Mouse (Mus musculus) hindbrain, embryonic 15.5 days (tissue): ENCODE data around the gene Leap2. TPM values are rescaled to one million over a fixed set of nuclear protein-coding genes. Genes with fewer than 3 reads are reported as not detected.
A peak's percentile ranks its signal among the peaks of the same experiment; 100 is the strongest.

Experiments used
- ATAC-seq: fragments of 200-750 bp; cut with Nextera tagmentation; 2 replicates; pipeline ENCODE4 v1.8.0; 2017; ENCODE audit warnings: low read depth, moderate number of reproducible peaks, moderate TSS enrichment; ENCODE audit not compliant: low FRiP score
- H3K27ac ChIP-seq: fragments of 300-500 bp; sonication (generic); replicated peaks from 2 replicates; pipeline ENCODE4 v1.5.1; 2015; ENCODE audit warnings: mild to moderate bottlenecking, inconsistent platforms
- H3K27me3 ChIP-seq: fragments of 300-500 bp; sonication (generic); 2 replicates; pipeline ENCODE4 v1.6.1; 2015; ENCODE audit warnings: control low read depth, inconsistent platforms
- H3K36me3 ChIP-seq: fragments of 300-500 bp; sonication (generic); 2 replicates; pipeline ENCODE4 v1.6.1; 2015; ENCODE audit warnings: control low read depth, inconsistent platforms
- H3K4me1 ChIP-seq: fragments of 300-500 bp; sonication (generic); replicated peaks from 2 replicates; pipeline ENCODE4 v1.6.1; 2015; ENCODE audit warnings: control low read depth, inconsistent platforms
- H3K4me2 ChIP-seq: fragments of 300-500 bp; sonication (generic); 2 replicates; pipeline ENCODE4 v1.6.1; 2015; ENCODE audit warnings: moderate library complexity, mild to moderate bottlenecking, inconsistent platforms
- H3K4me3 ChIP-seq: fragments of 300-500 bp; sonication (generic); 2 replicates; pipeline ENCODE4 v1.5.1; 2015; ENCODE audit warnings: mild to moderate bottlenecking, inconsistent platforms
- H3K9ac ChIP-seq: fragments of 300-500 bp; sonication (generic); 2 replicates; pipeline ENCODE4 v1.6.1; 2015; ENCODE audit warnings: inconsistent platforms
- H3K9me3 ChIP-seq: fragments of 300-500 bp; sonication (generic); 2 replicates; pipeline ENCODE4 v1.6.1; 2016; ENCODE audit warnings: control low read depth, inconsistent platforms
- WGBS: fragments of 180-500 bp; shearing (Covaris S2); methylation state at CpG from one replicate; pipeline ENCODE4 v1.1.7; 2015; 5-methylcytosine and 5-hydroxymethylcytosine counted together
- polyA plus RNA-seq: library from polyadenylated mRNA; unstranded; fragments of >200 nt; fragmentation: Nextera tagmentation; extraction: Ambion mirVana; gene quantifications from 2 replicates; pipeline ENCODE4 v1.2.1, GENCODE M21; 2015

Leap2 gene
- polyA plus RNA-seq, 1 experiment from 2014 or later, result 0.52 TPM

DNA sequence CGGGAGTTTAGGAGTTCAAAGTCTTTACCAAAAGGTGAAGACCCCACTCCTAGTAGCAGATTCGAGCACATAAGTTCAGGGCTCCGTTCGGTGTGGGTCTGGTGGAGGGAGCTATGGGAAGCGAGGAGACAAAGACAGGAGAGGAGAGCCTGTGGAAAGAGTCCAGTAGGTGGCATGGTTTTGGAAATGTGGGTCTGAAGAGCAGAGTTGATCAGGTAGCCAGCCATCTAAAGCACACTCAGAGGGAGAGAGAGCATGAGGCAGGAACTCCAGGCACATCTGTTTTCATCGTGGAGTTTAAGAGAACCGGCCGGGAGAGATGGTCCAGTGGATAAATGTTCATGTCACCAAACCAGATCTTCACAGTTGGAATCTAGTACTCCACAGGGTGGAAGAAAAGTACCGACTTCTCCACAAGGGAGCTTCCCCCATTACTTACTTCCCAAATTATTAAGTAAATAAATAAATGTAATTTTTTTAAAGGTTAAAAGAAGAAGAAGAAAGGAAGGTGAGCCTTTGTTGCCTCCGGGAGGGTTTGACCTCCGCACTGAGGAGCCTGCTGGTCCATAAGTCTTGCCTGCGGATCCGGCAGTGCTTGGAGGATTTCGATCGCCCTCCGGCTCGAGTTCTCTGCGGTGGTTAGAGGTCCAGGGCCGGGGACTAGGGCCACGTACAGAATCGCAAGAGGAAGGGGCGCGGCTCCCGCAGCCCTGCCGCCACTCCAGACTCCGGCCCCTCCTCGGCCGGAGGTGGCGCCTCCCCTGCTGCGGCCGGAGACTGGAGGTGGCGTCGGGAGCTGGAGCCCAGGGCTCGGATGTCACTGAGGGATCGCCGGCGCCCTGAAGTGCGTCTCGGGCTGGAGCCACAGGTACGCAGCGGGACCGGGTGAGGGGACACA is 33.8 kb upstream of the Leap2 start, which contains the start of the genes Gm10447 and Shroom1:
Gene Gm10447 (minus strand): TSS at position 637 of the 898 bp plus-strand sequence.
Gene Shroom1 (plus strand): TSS at position 732 of the 898 bp plus-strand sequence.
- WGBS, result 5% methylated on average over 42 of the region's 42 CpGs
- no peaks in the 10 kb centered on the region for H3K9me3 ChIP-seq
- H3K4me1 ChIP-seq, result peaks cover 8% of the 10 kb centered on the region
- peaks cover 53% of the 10 kb centered on the region for H3K27me3 ChIP-seq
- ATAC-seq, result peak; percentile 43; the same call in 1 of the 2 replicates
- peak within 1 kb of the TSS; percentile 36 for H3K4me3 ChIP-seq
- H3K4me2 ChIP-seq, result peak within 1 kb of the TSS; percentile 67
- no peak within 1 kb of the TSS for H3K27ac ChIP-seq
- H3K36me3 ChIP-seq, result no peaks in the 10 kb centered on the region
- H3K9ac ChIP-seq, result peak within 1 kb of the TSS; percentile 32

DNA sequence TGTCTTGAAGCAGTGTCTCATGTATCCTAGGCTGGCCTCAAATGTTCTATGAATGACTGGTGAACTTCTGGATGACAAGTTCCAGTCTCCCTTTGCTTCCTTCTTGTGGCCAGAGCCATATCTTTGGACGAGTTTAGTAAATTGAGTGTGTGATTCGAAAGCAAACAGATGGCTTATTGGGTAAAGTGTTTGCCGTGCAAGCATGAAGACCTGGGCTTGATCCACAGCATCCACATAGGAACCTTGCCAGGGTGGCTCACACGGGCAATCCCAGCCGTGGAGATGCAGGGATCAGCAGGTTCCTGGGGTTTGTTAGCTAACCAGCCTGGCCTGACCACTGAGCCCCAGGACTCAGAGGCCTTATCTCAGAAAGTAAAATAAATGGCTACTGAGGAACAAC is 30.1 kb upstream of the Leap2 start:
- no peak for ATAC-seq
- WGBS, result 89% methylated on average over 5 of the region's 5 CpGs
- H3K4me3 ChIP-seq, result no peak overlapping the region

DNA sequence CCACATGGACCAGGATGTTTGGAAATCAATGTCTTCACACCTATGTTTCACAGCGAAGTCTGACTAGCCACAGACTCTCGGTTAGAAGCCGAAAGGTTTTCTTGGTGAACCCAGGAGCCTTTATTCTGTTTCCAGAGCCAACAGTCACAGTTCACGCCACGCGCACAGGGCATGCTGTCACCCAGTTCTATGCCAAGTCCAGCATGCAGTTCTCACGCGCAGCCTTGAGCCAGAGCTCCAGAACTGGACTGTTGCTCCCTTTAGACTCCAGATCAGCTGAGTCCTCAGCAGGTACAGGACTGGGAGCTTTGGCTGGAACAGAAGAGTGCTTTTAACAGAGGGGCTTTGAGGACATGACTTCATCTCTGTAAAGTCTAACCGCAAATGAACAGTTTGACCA is 29.4 kb upstream of the Leap2 start:
- Histone ChIP-seq H3K27me3 (peaks cover 21% of the 10 kb centered on the region), H3K4me3 (no peak overlapping the region), H3K4me2 (no peak overlapping the region), H3K9ac (no peak overlapping the region), H3K27ac (no peak overlapping the region), H3K9me3 (no peaks in the 10 kb centered on the region), H3K4me1 (peaks cover 6% of the 10 kb centered on the region), H3K36me3 (no peaks in the 10 kb centered on the region)
- 95% methylated on average over 9 of the region's 9 CpGs for WGBS
- ATAC-seq, result no peak

More for the DNA sequence above, 30.1 kb upstream of the Leap2 start:
- no peak overlapping the region for H3K9ac ChIP-seq
- H3K36me3 ChIP-seq, result no peaks in the 10 kb centered on the region
- no peaks in the 10 kb centered on the region for H3K9me3 ChIP-seq
- H3K4me1 ChIP-seq, result peaks cover 8% of the 10 kb centered on the region
- peaks cover 27% of the 10 kb centered on the region for H3K27me3 ChIP-seq
- H3K27ac ChIP-seq, result no peak overlapping the region
- H3K4me2 ChIP-seq, result no peak overlapping the region

DNA sequence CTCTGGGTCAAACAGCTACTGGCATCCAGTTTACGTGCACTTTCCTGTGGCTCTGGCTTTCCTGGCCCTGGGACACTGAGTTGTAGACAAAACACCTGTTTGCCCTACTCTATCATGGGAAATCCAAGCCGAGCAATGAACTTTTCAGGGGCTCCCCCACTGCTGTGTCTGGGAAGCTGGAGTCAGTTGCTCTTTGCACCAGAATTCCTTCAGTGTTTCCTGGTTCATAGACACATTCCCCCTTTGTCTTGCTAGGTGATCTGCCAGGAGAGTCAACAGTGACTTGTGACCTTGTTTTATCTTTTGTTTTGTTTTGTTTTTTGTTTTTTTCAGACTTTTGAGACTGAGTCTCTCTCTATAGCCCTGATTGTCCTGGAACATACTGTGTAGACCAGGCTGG is 28.4 kb upstream of the Leap2 start:
- H3K27me3 ChIP-seq, result peaks cover 13% of the 10 kb centered on the region
- H3K4me3 ChIP-seq, result no peak overlapping the region
- no peak overlapping the region for H3K9ac ChIP-seq
- no peaks in the 10 kb centered on the region for H3K9me3 ChIP-seq
- no peak overlapping the region for H3K4me2 ChIP-seq
- H3K36me3 ChIP-seq, result no peaks in the 10 kb centered on the region
- WGBS, result 76% methylated on average over 2 of the region's 2 CpGs
- ATAC-seq, result no peak
- H3K27ac ChIP-seq, result no peak overlapping the region
- H3K4me1 ChIP-seq, result no peaks in the 10 kb centered on the region

DNA sequence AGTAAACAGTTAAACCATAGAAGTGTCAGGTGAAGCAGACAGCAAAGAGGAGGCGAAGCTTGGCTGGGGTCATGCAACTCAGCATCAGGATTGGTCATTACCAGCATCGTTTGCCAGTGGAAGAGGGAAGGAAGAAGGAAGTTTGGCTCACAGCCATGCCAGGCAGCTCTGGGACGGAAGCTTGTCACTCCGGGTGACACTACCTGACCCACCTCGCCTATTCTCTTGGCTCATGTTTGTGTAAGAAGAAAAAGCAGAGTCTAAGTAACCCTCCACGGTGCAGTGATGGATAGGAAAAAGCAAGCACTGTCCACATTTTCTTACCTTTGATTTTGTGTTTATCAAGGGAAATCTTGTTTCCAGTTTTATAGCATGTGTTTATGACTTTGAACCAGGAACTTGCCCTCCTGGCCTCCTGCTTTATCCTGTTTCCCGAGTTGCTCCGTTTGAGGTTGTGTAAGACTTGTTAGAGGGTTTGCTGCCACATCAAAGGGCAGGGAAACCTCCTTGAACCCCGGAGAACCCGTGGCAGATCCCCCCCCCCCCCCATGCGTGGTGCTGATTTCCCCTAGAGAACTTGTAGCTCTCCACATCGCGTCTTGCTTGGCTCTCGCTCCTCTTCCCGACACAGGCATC is 27.2 kb upstream of the Leap2 start:
- 72% methylated on average over 15 of the region's 15 CpGs for WGBS
- H3K4me1 ChIP-seq, result no peaks in the 10 kb centered on the region
- no peaks in the 10 kb centered on the region for H3K36me3 ChIP-seq
- H3K9me3 ChIP-seq, result no peaks in the 10 kb centered on the region
- H3K4me2 ChIP-seq, result no peak overlapping the region
- no peak overlapping the region for H3K4me3 ChIP-seq
- H3K27me3 ChIP-seq, result peaks cover 2% of the 10 kb centered on the region; the same call in 1 of the 2 replicates
- ATAC-seq, result no peak
- H3K27ac ChIP-seq, result no peak overlapping the region
- no peak overlapping the region for H3K9ac ChIP-seq

DNA sequence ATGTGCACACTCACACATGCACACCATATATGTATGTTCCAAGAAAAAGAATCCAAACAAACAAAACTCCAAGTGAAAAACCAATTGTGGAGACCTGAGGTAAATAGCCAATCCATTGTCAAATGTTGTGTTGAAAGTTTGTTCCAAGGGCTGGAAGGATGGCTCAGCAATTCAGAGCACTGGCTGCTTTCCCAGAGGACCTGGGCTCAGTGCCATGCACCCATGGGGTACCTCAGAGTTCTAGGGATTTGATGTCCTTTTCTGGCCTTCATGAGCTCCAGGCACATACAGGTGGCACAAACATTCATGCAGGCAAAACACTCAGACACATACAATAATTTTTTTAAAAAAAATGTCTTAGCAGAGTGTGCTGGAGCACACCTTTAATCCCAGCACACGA is 25.6 kb upstream of the Leap2 start:
- Histone ChIP-seq H3K9ac (no peak overlapping the region), H3K36me3 (no peaks in the 10 kb centered on the region), H3K4me2 (no peak overlapping the region), H3K4me1 (no peaks in the 10 kb centered on the region), H3K27ac (no peak overlapping the region), H3K4me3 (no peak overlapping the region), H3K27me3 (no peaks in the 10 kb centered on the region), H3K9me3 (no peaks in the 10 kb centered on the region)
- 90% methylated on average over 1 of the region's 1 CpGs for WGBS
- ATAC-seq, result no peak

DNA sequence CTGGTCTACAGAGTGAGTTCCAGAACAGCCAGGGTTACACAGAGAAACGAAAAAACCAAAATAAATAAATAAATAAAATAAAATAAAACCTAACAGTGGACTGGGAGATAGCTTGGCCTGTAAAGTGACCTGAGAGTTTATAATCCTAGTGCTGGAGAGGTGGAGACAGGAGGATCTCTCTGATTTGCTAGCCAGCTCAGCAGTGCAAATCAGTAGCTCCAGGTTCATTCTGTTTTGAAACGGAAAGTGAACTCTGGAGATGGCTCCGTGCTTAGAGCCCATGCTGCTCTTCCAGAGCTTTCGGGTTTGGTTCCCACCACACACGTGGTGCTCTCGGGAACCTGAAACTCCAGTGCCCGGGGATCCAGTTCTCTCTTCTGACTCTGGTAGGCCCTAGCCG is 25.0 kb upstream of the Leap2 start:
- no peak overlapping the region for H3K27ac ChIP-seq
- H3K4me3 ChIP-seq, result no peak overlapping the region
- H3K9me3 ChIP-seq, result no peaks in the 10 kb centered on the region
- no peaks in the 10 kb centered on the region for H3K27me3 ChIP-seq
- no peak overlapping the region for H3K4me2 ChIP-seq
- no peak for ATAC-seq
- H3K36me3 ChIP-seq, result no peaks in the 10 kb centered on the region
- WGBS, result 89% methylated on average over 8 of the region's 8 CpGs
- no peak overlapping the region for H3K9ac ChIP-seq
- no peaks in the 10 kb centered on the region for H3K4me1 ChIP-seq

DNA sequence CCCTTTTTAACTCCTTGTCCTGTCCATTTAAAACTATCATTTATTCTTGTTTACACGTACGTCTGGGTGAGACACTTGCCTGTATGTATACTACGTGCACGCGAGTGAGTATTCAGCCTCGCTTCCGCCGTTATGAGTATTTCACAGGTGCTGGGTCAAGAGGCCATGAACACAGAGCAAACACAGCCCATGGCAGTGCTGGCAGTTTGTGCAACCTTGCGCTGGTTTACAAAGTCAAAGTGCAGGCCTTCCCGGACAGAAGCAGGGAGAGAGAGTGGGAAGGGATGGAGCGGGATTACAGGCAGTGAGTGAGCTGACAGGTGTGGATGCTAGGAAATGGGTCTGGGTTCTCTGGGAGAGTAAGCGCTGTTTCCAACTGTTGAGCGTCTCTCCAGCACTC is 23.2 kb upstream of the Leap2 start:
- ATAC-seq, result no peak
- H3K36me3 ChIP-seq, result no peaks in the 10 kb centered on the region
- H3K27ac ChIP-seq, result no peak overlapping the region
- no peaks in the 10 kb centered on the region for H3K27me3 ChIP-seq
- H3K9ac ChIP-seq, result no peak overlapping the region
- WGBS, result 90% methylated on average over 13 of the region's 13 CpGs
- H3K4me2 ChIP-seq, result no peak overlapping the region
- no peaks in the 10 kb centered on the region for H3K4me1 ChIP-seq
- no peak overlapping the region for H3K4me3 ChIP-seq
- no peaks in the 10 kb centered on the region for H3K9me3 ChIP-seq

DNA sequence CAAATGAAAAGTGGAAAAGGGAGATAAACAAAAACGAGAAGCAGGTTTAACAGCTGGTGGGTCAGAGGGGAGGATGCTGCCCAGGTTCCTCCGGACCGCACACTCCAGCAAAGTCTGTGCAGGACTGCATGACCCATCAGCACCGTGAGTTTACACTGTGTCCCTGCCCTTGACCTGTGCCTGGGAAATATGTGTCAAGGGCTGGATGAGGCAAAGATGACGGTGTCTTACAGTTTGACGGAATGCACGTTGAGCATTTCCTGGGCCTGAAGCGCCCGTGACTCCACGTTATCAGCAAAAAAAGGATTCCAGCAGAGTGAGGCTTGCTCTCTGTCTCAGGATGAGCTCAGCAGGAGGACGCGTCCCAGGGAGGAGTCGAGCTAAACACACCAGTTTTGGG is 22.6 kb upstream of the Leap2 start:
- no peaks in the 10 kb centered on the region for H3K36me3 ChIP-seq
- no peak overlapping the region for H3K4me3 ChIP-seq
- H3K4me2 ChIP-seq, result no peak overlapping the region
- no peaks in the 10 kb centered on the region for H3K27me3 ChIP-seq
- no peak overlapping the region for H3K27ac ChIP-seq
- no peaks in the 10 kb centered on the region for H3K9me3 ChIP-seq
- no peak overlapping the region for H3K9ac ChIP-seq
- no peaks in the 10 kb centered on the region for H3K4me1 ChIP-seq
- ATAC-seq, result no peak
- 62% methylated on average over 13 of the region's 13 CpGs for WGBS

DNA sequence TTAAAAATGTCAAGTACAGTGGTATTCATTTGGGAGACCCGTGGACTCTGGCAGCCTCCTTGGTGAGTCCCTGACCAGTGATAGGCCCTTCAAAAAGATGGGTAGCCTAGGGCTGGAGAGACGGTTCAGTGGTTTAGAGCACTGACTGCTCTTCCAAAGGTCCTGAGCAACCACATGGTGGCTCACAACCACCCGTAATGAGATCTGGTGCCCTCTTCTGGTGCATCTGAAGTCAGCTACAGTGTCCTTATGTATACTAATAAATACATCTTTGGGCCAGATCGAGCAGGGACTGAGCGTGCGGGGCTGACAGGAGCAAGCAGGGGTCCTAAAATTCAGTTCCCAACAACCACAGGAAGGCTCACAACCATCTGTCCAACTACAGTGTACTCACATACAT is 20.9 kb upstream of the Leap2 start:
- H3K36me3 ChIP-seq, result no peaks in the 10 kb centered on the region
- no peaks in the 10 kb centered on the region for H3K4me1 ChIP-seq
- ATAC-seq, result no peak
- no peak overlapping the region for H3K4me3 ChIP-seq
- H3K9me3 ChIP-seq, result no peaks in the 10 kb centered on the region
- no peak overlapping the region for H3K4me2 ChIP-seq
- H3K27ac ChIP-seq, result no peak overlapping the region
- WGBS, result 37% methylated on average over 6 of the region's 6 CpGs
- no peak overlapping the region for H3K9ac ChIP-seq
- no peaks in the 10 kb centered on the region for H3K27me3 ChIP-seq

DNA sequence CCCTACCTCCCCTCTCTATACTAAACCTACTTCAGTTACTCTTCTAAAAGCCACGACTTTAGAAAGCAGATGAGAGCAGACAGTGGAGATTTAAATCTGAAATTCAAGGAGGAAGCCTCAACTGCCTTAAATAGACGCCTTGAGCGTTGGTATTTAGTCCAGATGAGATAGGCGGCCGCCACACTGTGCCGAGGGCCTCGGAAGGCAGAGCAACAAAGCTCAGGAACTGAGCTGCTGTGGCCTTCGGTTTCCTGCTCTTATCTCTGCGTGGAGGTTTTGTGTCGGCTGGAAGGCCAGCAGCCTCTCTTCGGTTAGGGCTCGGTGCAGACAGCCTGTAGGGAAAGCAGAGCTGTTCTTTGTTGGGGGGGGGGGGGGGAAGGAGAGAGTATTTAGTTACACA is 19.0 kb upstream of the Leap2 start:
- ATAC-seq, result no peak
- no peak overlapping the region for H3K27ac ChIP-seq
- H3K27me3 ChIP-seq, result no peaks in the 10 kb centered on the region
- no peak overlapping the region for H3K9ac ChIP-seq
- H3K4me2 ChIP-seq, result no peak overlapping the region
- no peaks in the 10 kb centered on the region for H3K36me3 ChIP-seq
- H3K4me3 ChIP-seq, result no peak overlapping the region
- 59% methylated on average over 12 of the region's 12 CpGs for WGBS
- no peaks in the 10 kb centered on the region for H3K9me3 ChIP-seq
- no peaks in the 10 kb centered on the region for H3K4me1 ChIP-seq

DNA sequence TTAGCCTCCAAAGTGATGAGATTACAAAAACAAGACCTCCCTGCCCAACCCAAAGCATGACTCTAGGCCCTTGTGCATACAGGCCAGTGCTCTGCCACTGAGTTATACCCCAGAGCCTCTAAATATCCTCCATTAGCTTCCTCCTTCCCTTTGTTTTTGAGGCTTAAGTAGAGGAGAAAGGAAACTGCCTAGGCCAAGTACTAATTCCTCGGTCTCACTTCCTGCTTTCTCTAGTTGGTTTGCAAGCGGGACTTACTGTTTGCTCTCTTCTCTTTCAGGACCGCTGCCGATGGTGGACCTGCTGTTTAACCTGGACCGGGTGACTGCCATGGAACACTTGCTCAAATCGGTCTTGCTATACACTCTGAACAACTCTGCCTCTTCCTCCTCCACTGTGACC is 13.4 kb upstream of the Leap2 start:
- 86% methylated on average over 6 of the region's 6 CpGs for WGBS
- Histone ChIP-seq H3K27ac (no peak overlapping the region), H3K36me3 (no peaks in the 10 kb centered on the region), H3K4me3 (no peak overlapping the region), H3K4me1 (peaks cover 5% of the 10 kb centered on the region; the same call in 1 of the 2 replicates), H3K27me3 (no peaks in the 10 kb centered on the region), H3K9me3 (no peaks in the 10 kb centered on the region), H3K9ac (no peak overlapping the region), H3K4me2 (no peak overlapping the region)
- no peak for ATAC-seq
